Mouse (Mus musculus) ES-Bruce4 (cell line): Measurements from ENCODE around the gene Myo3b.

ENCODE experiments used
- CTCF ChIP-seq: IDR thresholded peaks from one replicate; pipeline ENCODE4 v1.8.1; 2011; ENCODE audit warnings: low read depth, low read length
- POLR2A ChIP-seq: IDR thresholded peaks from one replicate; pipeline ENCODE4 v1.8.1; 2011; ENCODE audit warnings: low read length; ENCODE audit not compliant: insufficient read depth

DNA sequence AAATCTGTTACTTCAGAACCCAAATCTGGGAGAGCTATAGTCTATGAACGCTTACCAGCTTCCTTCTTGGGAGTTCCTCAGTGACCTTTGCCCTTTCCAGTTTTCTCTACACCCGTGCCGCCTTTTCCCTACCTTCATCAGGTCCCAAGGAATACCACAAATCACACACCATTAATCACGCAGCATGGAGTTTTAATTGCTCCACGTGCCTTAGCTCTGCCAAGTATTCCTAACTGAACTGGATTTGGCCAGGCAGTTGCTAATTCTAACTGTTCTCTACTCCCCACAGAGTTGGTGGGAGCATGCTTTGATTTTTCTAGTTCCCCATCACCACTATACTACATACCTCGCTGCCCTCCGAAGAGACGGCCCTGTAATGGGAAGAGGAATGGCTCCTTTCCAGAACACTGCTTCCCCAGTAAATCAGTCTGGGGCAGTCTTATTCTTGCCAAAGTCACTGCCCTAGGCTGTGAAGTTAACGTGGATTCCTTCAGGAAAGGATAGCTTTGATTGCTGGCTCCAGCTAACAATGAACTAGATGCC lies 358.9 kb downstream of the Myo3b start:
- TF ChIP-seq CTCF: no peak
- no peak for TF ChIP-seq POLR2A
